Mouse (Mus musculus) neural tube, embryonic 11.5 days (tissue): Measurements from ENCODE around the gene Rbpj. TPM values are rescaled to one million over a fixed set of nuclear protein-coding genes. Genes with fewer than 3 reads are reported as not detected.

Experiments used
- ATAC-seq: fragments of 200-750 bp; cut with Nextera tagmentation; 2 replicates; pipeline ENCODE4 v1.8.0; 2017; ENCODE audit warnings: moderate number of reproducible peaks, mild to moderate bottlenecking, moderate TSS enrichment, moderate library complexity; ENCODE audit not compliant: insufficient read depth, low FRiP score, low TSS enrichment
- DNase-seq: peaks from one replicate; pipeline ENCODE4 v3.0.0-alpha.2; 2015; ENCODE audit warnings: low spot score
- H3K27ac ChIP-seq: fragments of 300-500 bp; sonication (generic); 2 replicates; pipeline ENCODE4 v1.5.1; 2014; ENCODE audit warnings: low read depth, mild to moderate bottlenecking, low read length
- H3K27me3 ChIP-seq: fragments of 300-500 bp; sonication (generic); 2 replicates; pipeline ENCODE4 v1.6.1; 2014; ENCODE audit warnings: mild to moderate bottlenecking, low read length, mixed read lengths; ENCODE audit not compliant: control insufficient read depth, insufficient read depth
- H3K36me3 ChIP-seq: fragments of 300-500 bp; sonication (generic); 2 replicates; pipeline ENCODE4 v1.6.1; 2014; ENCODE audit warnings: mild to moderate bottlenecking, low read length, moderate library complexity, mixed read lengths; ENCODE audit not compliant: control insufficient read depth, insufficient read depth
- H3K4me1 ChIP-seq: fragments of 300-500 bp; sonication (generic); 2 replicates; pipeline ENCODE4 v1.6.1; 2014; ENCODE audit warnings: low read length, mixed read lengths; ENCODE audit not compliant: control insufficient read depth, insufficient read depth
- H3K4me2 ChIP-seq: fragments of 300-500 bp; sonication (generic); 2 replicates; pipeline ENCODE4 v1.6.1; 2014; ENCODE audit warnings: low read depth, mild to moderate bottlenecking, moderate library complexity
- H3K4me3 ChIP-seq: fragments of 300-500 bp; sonication (generic); 2 replicates; pipeline ENCODE4 v1.5.1; 2014; ENCODE audit warnings: low read depth, low read length
- H3K9ac ChIP-seq: fragments of 300-500 bp; sonication (generic); 2 replicates; pipeline ENCODE4 v1.6.1; 2014; ENCODE audit warnings: mild to moderate bottlenecking, low read length
- H3K9me3 ChIP-seq: fragments of 300-500 bp; sonication (generic); 2 replicates; pipeline ENCODE4 v1.6.1; 2016; ENCODE audit warnings: low read length; ENCODE audit not compliant: control insufficient read depth
- WGBS: fragments of 180-500 bp; shearing (Covaris S2); extraction: QIAGEN DNeasy Blood & Tissue Kit; methylation state at CpG from one replicate; pipeline ENCODE4 v1.1.7; 2014; 5-methylcytosine and 5-hydroxymethylcytosine counted together
- polyA plus RNA-seq: library from polyadenylated mRNA; unstranded; fragments of >200 nt; fragmentation: Nextera tagmentation; extraction: Ambion mirVana; gene quantifications from 2 replicates; pipeline ENCODE4 v1.2.1, GENCODE M21; 2014

Gene Rbpj
- polyA plus RNA-seq, 1 experiment from 2014 or later = 59.4 TPM

GRCm38 (mm10) chr5:53496846-53497549 lies 31.0 kb downstream of the Rbpj start:
- no peak for ATAC-seq
- Histone ChIP-seq H3K9me3 (no peaks in the 10 kb centered on the region), H3K4me3 (no peak overlapping the region), H3K9ac (no peak overlapping the region), H3K27ac (no peak overlapping the region), H3K27me3 (no peaks in the 10 kb centered on the region), H3K4me2 (no peak overlapping the region), H3K36me3 (no peaks in the 10 kb centered on the region), H3K4me1 (no peaks in the 10 kb centered on the region)
- WGBS = 83% methylated on average over 9 of the region's 9 CpGs
- no peak for DNase-seq

GRCm38 (mm10) chr5:53499571-53499970 lies 33.6 kb downstream of the Rbpj start:
- Histone ChIP-seq H3K27me3 (no peaks in the 10 kb centered on the region), H3K4me1 (no peaks in the 10 kb centered on the region), H3K9ac (no peak overlapping the region), H3K4me3 (no peak overlapping the region), H3K4me2 (no peak overlapping the region), H3K36me3 (no peaks in the 10 kb centered on the region), H3K27ac (no peak overlapping the region), H3K9me3 (no peaks in the 10 kb centered on the region)
- no peak for ATAC-seq
- DNase-seq = no peak
- 86% methylated on average over 3 of the region's 3 CpGs for WGBS

GRCm38 (mm10) chr5:53500509-53501145 lies 34.7 kb downstream of the Rbpj start:
- WGBS = 73% methylated on average over 10 of the region's 10 CpGs
- H3K36me3 ChIP-seq = no peaks in the 10 kb centered on the region
- ATAC-seq = no peak
- no peak overlapping the region for H3K27ac ChIP-seq
- no peaks in the 10 kb centered on the region for H3K4me1 ChIP-seq
- H3K9me3 ChIP-seq = no peaks in the 10 kb centered on the region
- H3K4me3 ChIP-seq = no peak overlapping the region
- H3K27me3 ChIP-seq = no peaks in the 10 kb centered on the region
- no peak for DNase-seq
- no peak overlapping the region for H3K9ac ChIP-seq
- H3K4me2 ChIP-seq = no peak overlapping the region

- WGBS = 62% methylated on average over 3 of the region's 3 CpGs
- no peak overlapping the region for H3K27ac ChIP-seq
- H3K4me1 ChIP-seq = no peaks in the 10 kb centered on the region
- DNase-seq (no peak), ATAC-seq (no peak)
- no peak overlapping the region for H3K9ac ChIP-seq
- H3K4me3 ChIP-seq = no peak overlapping the region
- no peaks in the 10 kb centered on the region for H3K36me3 ChIP-seq
- H3K4me2 ChIP-seq = no peak overlapping the region
- no peaks in the 10 kb centered on the region for H3K9me3 ChIP-seq
- no peaks in the 10 kb centered on the region for H3K27me3 ChIP-seq
Observed at GRCm38 (mm10) chr5:53503261-53503660, 37.3 kb downstream of the Rbpj start.

- no peak overlapping the region for H3K9ac ChIP-seq
- H3K4me2 ChIP-seq = no peak overlapping the region
- H3K27me3 ChIP-seq = no peaks in the 10 kb centered on the region
- no peaks in the 10 kb centered on the region for H3K4me1 ChIP-seq
- no peaks in the 10 kb centered on the region for H3K9me3 ChIP-seq
- H3K36me3 ChIP-seq = no peaks in the 10 kb centered on the region
- 74% methylated on average over 6 of the region's 6 CpGs for WGBS
- no peak for DNase-seq
- no peak for ATAC-seq
- H3K27ac ChIP-seq = no peak overlapping the region
- H3K4me3 ChIP-seq = no peak overlapping the region
Observed at GRCm38 (mm10) chr5:53505751-53506150, 39.8 kb downstream of the Rbpj start.

- ATAC-seq (no peak), DNase-seq (no peak)
- WGBS = 87% methylated on average over 5 of the region's 5 CpGs
- no peak overlapping the region for H3K27ac ChIP-seq
- H3K4me3 ChIP-seq = no peak overlapping the region
- no peaks in the 10 kb centered on the region for H3K9me3 ChIP-seq
- H3K36me3 ChIP-seq = no peaks in the 10 kb centered on the region
- no peaks in the 10 kb centered on the region for H3K4me1 ChIP-seq
- H3K27me3 ChIP-seq = no peaks in the 10 kb centered on the region
- H3K4me2 ChIP-seq = no peak overlapping the region
- H3K9ac ChIP-seq = no peak overlapping the region
Observed at GRCm38 (mm10) chr5:53507371-53507770, 41.4 kb downstream of the Rbpj start.

GRCm38 (mm10) chr5:53509465-53509864 lies 43.5 kb downstream of the Rbpj start:
- Histone ChIP-seq H3K4me2 (no peak overlapping the region), H3K27ac (no peak overlapping the region), H3K4me1 (no peaks in the 10 kb centered on the region), H3K9me3 (no peaks in the 10 kb centered on the region), H3K9ac (no peak overlapping the region), H3K27me3 (no peaks in the 10 kb centered on the region), H3K4me3 (no peak overlapping the region), H3K36me3 (no peaks in the 10 kb centered on the region)
- 78% methylated on average over 10 of the region's 10 CpGs for WGBS
- DNase-seq = no peak
- no peak for ATAC-seq

- no peak for ATAC-seq
- Histone ChIP-seq H3K9me3 (no peaks in the 10 kb centered on the region), H3K36me3 (no peaks in the 10 kb centered on the region), H3K4me3 (no peak overlapping the region), H3K27me3 (no peaks in the 10 kb centered on the region), H3K27ac (no peak overlapping the region), H3K4me1 (no peaks in the 10 kb centered on the region), H3K4me2 (no peak overlapping the region), H3K9ac (no peak overlapping the region)
- 89% methylated on average over 2 of the region's 2 CpGs for WGBS
- DNase-seq = no peak
Observed at GRCm38 (mm10) chr5:53509927-53510326, 44.0 kb downstream of the Rbpj start.

- Histone ChIP-seq H3K4me1 (no peaks in the 10 kb centered on the region), H3K4me3 (no peak overlapping the region), H3K27me3 (no peaks in the 10 kb centered on the region), H3K27ac (no peak overlapping the region), H3K36me3 (no peaks in the 10 kb centered on the region), H3K4me2 (no peak overlapping the region), H3K9me3 (no peaks in the 10 kb centered on the region), H3K9ac (no peak overlapping the region)
- WGBS = 89% methylated on average over 4 of the region's 4 CpGs
- DNase-seq (no peak), ATAC-seq (no peak)
Observed at GRCm38 (mm10) chr5:53511426-53511825, 45.5 kb downstream of the Rbpj start.
